Mouse (Mus musculus): ENCODE measurements around the gene Fam180a. TPM values are rescaled to one million over a fixed set of nuclear protein-coding genes. Genes with fewer than 3 reads are reported as not detected.

Fam180a gene
- polyA plus RNA-seq, 1 experiment from 2014 or later, result 0.27 TPM

DNA sequence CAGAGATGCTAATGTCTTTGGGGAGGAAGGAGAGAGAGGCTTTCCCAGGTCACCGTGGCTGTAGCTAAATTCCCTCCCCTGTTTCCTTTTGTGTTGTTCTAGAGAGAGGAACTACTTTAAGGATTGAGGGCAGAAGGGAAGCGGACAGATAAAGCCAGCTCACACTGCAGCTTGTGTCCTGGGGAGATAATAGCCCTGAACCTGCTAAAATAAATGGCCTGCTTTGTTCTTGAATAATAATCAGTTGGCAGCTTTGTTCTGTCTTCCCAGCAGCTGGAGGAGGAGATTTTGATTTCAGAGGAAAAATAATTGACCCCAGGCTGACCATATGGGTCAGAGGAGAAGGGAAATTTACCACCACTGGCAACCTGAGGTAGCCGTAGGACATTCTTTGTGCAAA lies 12.7 kb upstream of the Fam180a start:
- Histone ChIP-seq H3K9me3 (no peaks in the 10 kb centered on the region), H3K4me2 (no peak overlapping the region), H3K27ac (peak overlapping the region; percentile 32; the same call in 1 of the 2 replicates), H3K4me1 (replicated peaks) (peaks cover 8% of the 10 kb centered on the region), H3K27me3 (no peaks in the 10 kb centered on the region), H3K36me3 (no peaks in the 10 kb centered on the region), H3K4me3 (no peak overlapping the region), H3K9ac (no peak overlapping the region)
- 7% methylated on average over 3 of the region's 3 CpGs for WGBS
- no peak for ATAC-seq (ENCODE audit: low FRiP score)

DNA sequence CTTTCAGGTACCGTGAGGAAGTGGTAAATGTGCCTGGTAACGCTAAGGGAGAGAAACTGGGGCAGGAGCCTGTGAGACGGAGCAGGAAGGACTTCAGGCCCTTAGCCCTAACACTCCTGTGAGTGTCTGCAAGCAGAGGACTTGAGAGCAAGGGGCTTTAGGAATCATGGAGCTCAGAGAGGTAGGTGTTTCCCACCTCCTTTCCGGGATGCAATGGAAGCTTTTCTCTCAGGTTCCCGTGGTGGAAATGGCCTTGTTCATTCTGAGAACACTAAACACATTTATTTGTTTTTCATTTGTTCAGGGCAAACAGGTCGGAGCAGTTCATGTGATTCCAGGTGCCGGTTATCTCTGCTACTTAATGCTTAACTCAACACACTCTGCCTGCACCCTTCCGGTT lies 11.9 kb upstream of the Fam180a start:
- 85% methylated on average over 8 of the region's 8 CpGs for WGBS
- Histone ChIP-seq H3K27me3 (no peaks in the 10 kb centered on the region), H3K27ac (no peak overlapping the region)

DNA sequence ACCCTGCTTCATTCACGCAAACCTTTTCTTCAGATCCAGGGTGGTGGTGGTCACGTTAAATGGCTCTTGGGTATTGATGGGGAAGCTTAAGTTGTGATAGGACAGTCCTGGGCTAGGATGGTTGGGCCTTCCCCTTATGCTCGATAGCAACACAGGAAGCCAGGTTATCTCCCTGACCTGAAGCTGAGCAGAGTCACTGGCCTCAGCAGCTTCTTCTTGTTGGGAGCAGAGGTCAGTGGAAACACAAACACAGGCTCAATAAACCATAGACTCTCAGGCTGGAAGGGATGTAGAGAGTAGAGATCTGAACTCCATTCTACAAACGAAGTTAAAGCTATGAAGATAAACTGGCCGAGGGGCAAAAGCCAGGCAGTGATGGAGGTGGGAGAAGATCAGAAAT lies 9.5 kb upstream of the Fam180a start:
- Histone ChIP-seq H3K27ac (no peak overlapping the region), H3K4me2 (no peak overlapping the region), H3K36me3 (no peaks in the 10 kb centered on the region), H3K27me3 (no peaks in the 10 kb centered on the region), H3K9me3 (no peaks in the 10 kb centered on the region), H3K4me1 (replicated peaks) (peaks cover 8% of the 10 kb centered on the region), H3K9ac (no peak overlapping the region), H3K4me3 (no peak overlapping the region)
- WGBS, result 81% methylated on average over 5 of the region's 5 CpGs
- ATAC-seq (ENCODE audit: low FRiP score), result no peak

More for the DNA sequence above, 11.9 kb upstream of the Fam180a start:
- no peak overlapping the region for H3K4me2 ChIP-seq
- H3K9ac ChIP-seq, result no peak overlapping the region
- peaks cover 8% of the 10 kb centered on the region for H3K4me1 ChIP-seq (replicated peaks)
- H3K9me3 ChIP-seq, result no peaks in the 10 kb centered on the region
- no peak overlapping the region for H3K4me3 ChIP-seq
- no peaks in the 10 kb centered on the region for H3K36me3 ChIP-seq
- ATAC-seq (ENCODE audit: low FRiP score), result no peak

DNA sequence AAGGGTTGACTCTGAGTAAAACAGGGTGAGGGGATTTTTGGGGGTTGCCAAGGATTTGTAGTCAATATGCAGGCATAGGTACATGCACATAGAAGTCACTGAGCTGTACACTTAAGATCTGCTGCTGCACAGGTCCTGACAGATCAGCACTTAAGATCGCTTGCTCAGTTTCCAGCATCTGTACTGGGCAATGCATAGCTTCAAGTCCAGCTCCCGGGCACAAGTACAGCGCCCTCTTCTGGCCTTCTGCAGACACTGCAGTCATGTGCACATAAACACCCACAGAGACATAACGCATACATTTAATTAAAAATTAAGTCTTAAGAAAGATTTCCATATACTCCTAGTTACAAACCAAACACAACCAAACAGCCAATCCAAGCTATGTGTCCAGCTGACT lies 8.3 kb upstream of the Fam180a start:
- Histone ChIP-seq H3K27me3 (no peaks in the 10 kb centered on the region), H3K4me1 (replicated peaks) (peaks cover 8% of the 10 kb centered on the region), H3K4me2 (no peak overlapping the region), H3K36me3 (no peaks in the 10 kb centered on the region), H3K4me3 (no peak overlapping the region), H3K27ac (no peak overlapping the region), H3K9me3 (no peaks in the 10 kb centered on the region), H3K9ac (no peak overlapping the region)
- no peak for ATAC-seq (ENCODE audit: low FRiP score)
- WGBS, result 76% methylated on average over 4 of the region's 4 CpGs

DNA sequence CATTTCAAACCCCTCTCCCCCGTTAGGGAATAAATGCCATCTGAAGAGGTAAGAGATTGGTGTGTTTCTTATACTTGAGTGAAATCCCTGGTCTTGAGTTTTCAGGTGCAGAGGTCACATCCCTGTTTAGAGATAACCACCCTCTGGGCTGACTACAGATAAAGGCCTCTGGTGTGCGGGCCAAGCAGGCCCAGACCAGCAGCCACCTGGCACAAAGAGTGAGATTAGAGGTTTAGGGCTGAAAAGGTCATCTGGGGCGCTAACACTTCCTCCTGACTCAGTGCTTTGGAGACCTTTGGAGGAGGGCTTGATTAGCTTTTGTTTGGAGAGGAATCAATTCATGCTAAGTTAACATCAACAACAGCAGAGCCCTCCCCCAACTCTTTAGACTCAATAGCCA lies 7.7 kb upstream of the Fam180a start:
- Histone ChIP-seq H3K27me3 (no peaks in the 10 kb centered on the region), H3K4me3 (no peak overlapping the region), H3K27ac (no peak overlapping the region), H3K9ac (no peak overlapping the region), H3K4me2 (no peak overlapping the region), H3K36me3 (no peaks in the 10 kb centered on the region), H3K9me3 (no peaks in the 10 kb centered on the region), H3K4me1 (replicated peaks) (peaks cover 4% of the 10 kb centered on the region)
- ATAC-seq (ENCODE audit: low FRiP score), result no peak
- WGBS, result 20% methylated on average over 3 of the region's 3 CpGs

DNA sequence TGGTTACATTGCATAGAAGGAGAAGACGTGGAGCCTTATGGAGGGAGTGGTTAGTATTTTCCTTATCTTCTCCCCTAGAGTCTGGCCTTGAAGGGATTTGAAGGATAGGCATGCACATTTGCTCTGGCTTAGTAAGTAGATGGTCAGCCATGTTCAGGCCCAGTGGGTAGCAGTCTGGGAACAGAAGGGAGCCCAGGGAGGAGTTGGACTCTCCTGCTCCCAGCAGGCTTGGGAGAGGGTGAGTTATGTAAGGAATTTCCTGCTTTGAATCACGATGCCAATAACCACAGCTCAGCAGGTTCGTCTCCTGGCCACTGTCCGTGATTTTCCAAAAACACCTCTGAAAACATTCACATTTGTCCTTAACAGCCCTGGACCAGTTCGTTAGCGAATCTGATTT lies 4.9 kb upstream of the Fam180a start:
- WGBS, result 60% methylated on average over 6 of the region's 6 CpGs
- no peak for ATAC-seq (ENCODE audit: low FRiP score)

DNA sequence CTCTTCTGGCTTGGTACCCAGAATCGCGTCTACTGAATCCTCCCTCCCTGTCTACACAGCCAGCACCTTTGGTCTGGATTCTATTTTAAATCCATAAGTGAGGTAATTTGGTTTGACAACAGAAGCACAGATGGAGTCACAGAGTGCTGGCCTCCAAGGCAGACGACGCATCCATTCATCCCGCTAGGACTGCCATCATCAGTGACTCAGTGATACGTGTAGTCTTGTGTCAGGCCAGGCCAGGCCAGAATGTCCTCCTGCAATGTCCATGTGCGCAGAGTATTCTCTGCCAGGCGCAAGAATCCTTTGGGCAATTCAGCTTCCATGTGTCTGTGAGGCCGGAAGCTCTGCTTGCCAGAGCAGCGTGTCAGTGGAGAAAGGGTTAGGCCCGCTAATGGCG lies 4.0 kb upstream of the Fam180a start:
- Histone ChIP-seq H3K36me3 (no peaks in the 10 kb centered on the region), H3K4me1 (replicated peaks) (0 out of 2 replicates have a peak, but pooled peaks cover 1% of the 10 kb centered on the region), H3K27ac (no peak overlapping the region), H3K27me3 (no peaks in the 10 kb centered on the region), H3K9me3 (no peaks in the 10 kb centered on the region), H3K9ac (no peak overlapping the region), H3K4me2 (no peak overlapping the region), H3K4me3 (no peak overlapping the region)
- no peak for ATAC-seq (ENCODE audit: low FRiP score)
- WGBS, result 95% methylated on average over 12 of the region's 12 CpGs

More for the DNA sequence above, 4.9 kb upstream of the Fam180a start:
- H3K27me3 ChIP-seq, result no peaks in the 10 kb centered on the region
- H3K9ac ChIP-seq, result no peak overlapping the region
- H3K4me2 ChIP-seq, result no peak overlapping the region
- H3K4me1 ChIP-seq (replicated peaks), result no peaks in the 10 kb centered on the region
- no peak overlapping the region for H3K27ac ChIP-seq
- H3K36me3 ChIP-seq, result no peaks in the 10 kb centered on the region
- H3K4me3 ChIP-seq, result no peak overlapping the region
- H3K9me3 ChIP-seq, result no peaks in the 10 kb centered on the region

DNA sequence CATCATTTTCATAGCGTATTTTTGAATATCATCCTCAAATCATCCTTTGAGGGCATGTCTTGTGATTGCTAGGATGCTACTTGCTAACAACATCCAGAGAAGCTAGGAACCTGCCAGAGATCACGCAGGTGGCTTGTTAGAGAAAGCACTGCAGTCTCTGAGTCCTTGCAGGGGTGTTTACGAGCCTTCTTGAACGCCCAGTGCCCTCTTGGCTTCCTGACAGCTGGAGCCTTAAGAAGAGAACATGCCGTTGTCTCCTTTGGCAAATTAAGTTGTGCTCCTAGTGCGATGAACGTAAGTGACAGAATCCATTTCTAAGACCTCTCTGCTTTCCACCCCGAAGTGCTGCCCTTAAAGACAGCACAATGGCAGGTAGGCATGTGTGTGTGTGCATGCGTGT lies 1.6 kb downstream of the Fam180a start:
- Histone ChIP-seq H3K36me3 (no peaks in the 10 kb centered on the region), H3K4me2 (no peak overlapping the region), H3K9ac (no peak overlapping the region), H3K4me1 (replicated peaks) (0 out of 2 replicates have a peak, but pooled peaks cover 8% of the 10 kb centered on the region), H3K4me3 (no peak overlapping the region), H3K27me3 (no peaks in the 10 kb centered on the region), H3K27ac (no peak overlapping the region), H3K9me3 (no peaks in the 10 kb centered on the region)
- ATAC-seq (ENCODE audit: low FRiP score), result no peak
- 82% methylated on average over 9 of the region's 9 CpGs for WGBS

DNA sequence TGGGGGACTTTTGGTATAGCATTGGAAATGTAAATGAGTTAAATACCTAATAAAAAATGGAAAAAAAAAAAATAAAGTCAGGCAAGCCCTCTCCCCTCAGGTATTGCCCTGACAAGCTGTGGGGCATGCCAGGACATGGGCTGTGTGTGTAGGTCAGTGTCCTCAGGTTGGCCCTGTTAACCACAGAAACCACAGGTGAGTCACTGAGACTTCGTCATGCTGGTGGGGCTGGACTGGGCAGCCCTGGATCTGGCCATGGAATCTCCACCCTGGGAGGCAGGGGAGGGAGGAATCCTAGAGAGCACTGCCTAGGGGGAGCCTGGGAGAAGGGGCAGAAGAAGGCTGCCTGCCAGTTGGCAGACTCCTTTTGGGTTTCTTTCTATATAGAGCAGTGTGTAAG lies 2.9 kb downstream of the Fam180a start:
- Histone ChIP-seq H3K36me3 (no peaks in the 10 kb centered on the region), H3K9me3 (no peaks in the 10 kb centered on the region), H3K4me3 (no peak overlapping the region), H3K27ac (no peak overlapping the region), H3K4me1 (replicated peaks) (0 out of 2 replicates have a peak, but pooled peaks cover 8% of the 10 kb centered on the region), H3K4me2 (no peak overlapping the region), H3K9ac (no peak overlapping the region), H3K27me3 (no peaks in the 10 kb centered on the region)
- ATAC-seq (ENCODE audit: low FRiP score), result no peak
- WGBS, result 88% methylated on average over 1 of the region's 1 CpGs

DNA sequence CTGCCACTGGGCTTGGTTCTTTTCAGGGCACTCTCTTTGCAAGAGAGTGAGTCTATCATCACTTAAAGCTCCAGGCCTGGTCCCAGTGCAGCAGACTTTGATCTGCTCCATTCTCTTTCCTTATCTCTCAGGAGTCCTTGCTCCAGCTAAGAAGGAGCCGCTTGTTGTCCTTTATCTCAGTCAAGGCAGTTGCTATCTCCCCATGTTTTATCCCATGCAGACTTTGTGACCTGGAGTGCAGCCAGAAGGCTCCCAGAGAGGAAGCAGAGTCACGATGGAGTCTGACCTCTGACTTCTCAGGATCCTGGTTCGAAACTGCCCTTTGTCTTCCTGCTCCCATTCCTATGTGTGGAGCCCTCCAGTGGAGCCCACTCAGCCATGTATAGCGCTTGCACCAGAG lies 4.8 kb downstream of the Fam180a start:
- Histone ChIP-seq H3K9me3 (no peaks in the 10 kb centered on the region), H3K4me3 (no peak overlapping the region), H3K27ac (no peak overlapping the region), H3K4me1 (replicated peaks) (0 out of 2 replicates have a peak, but pooled peaks cover 8% of the 10 kb centered on the region), H3K27me3 (no peaks in the 10 kb centered on the region), H3K36me3 (no peaks in the 10 kb centered on the region), H3K9ac (no peak overlapping the region), H3K4me2 (no peak overlapping the region)
- ATAC-seq (ENCODE audit: low FRiP score), result no peak
- WGBS, result 81% methylated on average over 4 of the region's 4 CpGs

DNA sequence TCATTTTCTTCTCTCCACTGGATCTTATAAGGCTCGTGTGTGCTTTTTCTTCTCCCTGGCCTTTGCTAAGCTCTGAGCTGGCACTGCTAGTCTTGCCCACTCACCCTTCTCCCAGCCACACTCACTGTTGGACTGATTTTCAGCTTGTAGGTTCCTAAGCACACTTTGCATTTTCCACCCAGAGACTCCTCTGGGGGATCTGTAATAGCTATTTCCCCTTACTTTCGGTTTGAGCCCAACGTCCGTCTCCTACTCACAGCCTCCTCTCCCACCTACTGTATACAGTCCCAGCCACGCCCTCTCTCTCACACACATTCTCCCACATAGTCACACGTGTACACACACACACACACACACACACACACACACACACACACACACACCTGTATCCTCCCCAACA lies 6.1 kb downstream of the Fam180a start:
- ATAC-seq (ENCODE audit: low FRiP score), result no peak
- 91% methylated on average over 6 of the region's 6 CpGs for WGBS
- no peak overlapping the region for H3K4me2 ChIP-seq

DNA sequence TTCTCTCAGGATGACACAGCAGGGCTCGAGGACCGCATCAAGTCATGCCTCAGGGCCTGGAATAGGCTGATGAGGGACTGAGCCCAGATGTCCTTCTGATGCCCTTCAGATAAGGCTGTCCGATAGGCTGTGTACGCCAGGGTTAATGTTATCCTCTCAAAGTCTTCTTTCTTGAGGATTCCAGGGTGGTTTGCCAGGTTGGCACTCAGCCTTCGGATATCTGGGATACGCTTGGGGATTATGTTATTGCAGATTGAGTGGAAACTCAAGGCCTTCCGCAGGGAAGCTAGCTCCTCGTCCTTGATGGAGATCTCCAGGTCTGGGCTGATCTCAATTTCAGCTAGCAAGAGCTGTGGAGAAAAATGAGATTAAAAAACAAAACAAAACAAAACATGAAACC lies 12.4 kb downstream of the Fam180a start:
- Histone ChIP-seq H3K4me1 (replicated peaks) (no peaks in the 10 kb centered on the region), H3K9ac (no peak overlapping the region), H3K4me2 (no peak overlapping the region), H3K27me3 (no peaks in the 10 kb centered on the region), H3K4me3 (no peak overlapping the region), H3K27ac (no peak overlapping the region), H3K9me3 (no peaks in the 10 kb centered on the region), H3K36me3 (no peaks in the 10 kb centered on the region)
- no peak for ATAC-seq (ENCODE audit: low FRiP score)
- WGBS, result 95% methylated on average over 8 of the region's 8 CpGs

More for the DNA sequence above, 6.1 kb downstream of the Fam180a start:
- H3K4me3 ChIP-seq, result no peak overlapping the region
- H3K27ac ChIP-seq, result no peak overlapping the region
- H3K27me3 ChIP-seq, result no peaks in the 10 kb centered on the region
- H3K4me1 ChIP-seq (replicated peaks), result 0 out of 2 replicates have a peak, but pooled peaks cover 6% of the 10 kb centered on the region
- H3K9me3 ChIP-seq, result no peaks in the 10 kb centered on the region
- H3K36me3 ChIP-seq, result no peaks in the 10 kb centered on the region
- no peak overlapping the region for H3K9ac ChIP-seq

DNA sequence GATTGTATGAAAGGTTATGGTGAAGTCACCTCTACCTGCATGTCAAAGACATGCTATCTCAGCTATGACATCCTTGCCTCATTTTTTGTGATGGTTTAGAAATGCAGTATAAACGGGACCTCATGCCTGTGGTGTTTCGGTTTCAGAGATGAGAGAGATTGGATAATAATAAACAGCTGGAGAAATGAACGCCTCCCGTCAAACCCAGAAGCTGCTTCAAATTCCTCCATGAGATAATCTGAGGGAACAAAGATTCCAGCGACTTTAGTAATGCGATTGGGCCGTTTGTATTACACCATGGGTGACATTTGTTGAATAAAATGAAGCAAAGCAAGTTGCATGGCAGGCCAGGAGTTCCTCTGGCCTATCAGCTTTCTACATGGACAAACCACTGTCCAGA lies 16.5 kb downstream of the Fam180a start:
- no peak overlapping the region for H3K9ac ChIP-seq
- H3K9me3 ChIP-seq, result no peaks in the 10 kb centered on the region
- H3K36me3 ChIP-seq, result no peaks in the 10 kb centered on the region
- WGBS, result 73% methylated on average over 7 of the region's 7 CpGs
- no peak overlapping the region for H3K4me2 ChIP-seq
- H3K4me3 ChIP-seq, result no peak overlapping the region
- ATAC-seq (ENCODE audit: low FRiP score), result no peak
- H3K27me3 ChIP-seq, result no peaks in the 10 kb centered on the region
- H3K27ac ChIP-seq, result no peak overlapping the region
- H3K4me1 ChIP-seq (replicated peaks), result peaks cover 4% of the 10 kb centered on the region; the same call in 1 of the 2 replicates
